Mouse (Mus musculus) spleen, postnatal 14 days (tissue): ENCODE measurements around the gene Egln2.
A peak's percentile ranks its signal among the peaks of the same experiment; 100 is the strongest.

ENCODE experiments used
- DNase-seq, 2 experiments: peaks; one replicate each; pipeline ENCODE4 v3.0.0; 2021 to 2022; ENCODE audit warnings: low spot score in 2 of 2

The Egln2 gene

GRCm38 (mm10) chr7:27177942-27178323 lies 11.3 kb upstream of the Egln2 start:
- DNase-seq, result no peak

GRCm38 (mm10) chr7:27174896-27175295 lies 8.3 kb upstream of the Egln2 start:
- DNase-seq, result no peak

GRCm38 (mm10) chr7:27174496-27174895 lies 7.9 kb upstream of the Egln2 start:
- no peak for DNase-seq

GRCm38 (mm10) chr7:27170981-27171380 lies 4.4 kb upstream of the Egln2 start:
- no peak for DNase-seq

- no peak for DNase-seq
Measured at GRCm38 (mm10) chr7:27168371-27168770, 1.8 kb upstream of the Egln2 start.

- DNase-seq, result no peak
Measured at GRCm38 (mm10) chr7:27167475-27168094, 983 bp upstream of the Egln2 start.

GRCm38 (mm10) chr7:27166229-27166613 lies 381 bp downstream of the Egln2 start:
- DNase-seq, result peak; percentile 70 to 77

- no peak for DNase-seq
Measured at GRCm38 (mm10) chr7:27165696-27166095, 906 bp downstream of the Egln2 start.

- DNase-seq, result no peak
Measured at GRCm38 (mm10) chr7:27165007-27165655, 1.5 kb downstream of the Egln2 start.

- DNase-seq, result no peak
Measured at GRCm38 (mm10) chr7:27164112-27164947, 2.3 kb downstream of the Egln2 start.

GRCm38 (mm10) chr7:27163450-27163805 lies 3.2 kb downstream of the Egln2 start:
- no peak for DNase-seq

GRCm38 (mm10) chr7:27162780-27163449 lies 3.7 kb downstream of the Egln2 start:
- DNase-seq, result no peak

- DNase-seq, result no peak
Measured at GRCm38 (mm10) chr7:27161744-27162143, 4.9 kb downstream of the Egln2 start.

- no peak for DNase-seq
Measured at GRCm38 (mm10) chr7:27160921-27161320, 5.7 kb downstream of the Egln2 start.

- DNase-seq, result peak; percentile 69 to 81
Measured at GRCm38 (mm10) chr7:27159882-27160281, 6.7 kb downstream of the Egln2 start.

- DNase-seq, result no peak
Measured at GRCm38 (mm10) chr7:27159256-27159655, 7.3 kb downstream of the Egln2 start.

- DNase-seq, result no peak
Measured at GRCm38 (mm10) chr7:27158171-27158570, 8.4 kb downstream of the Egln2 start.

- DNase-seq, result no peak
Measured at GRCm38 (mm10) chr7:27156005-27156404, 10.6 kb downstream of the Egln2 start.

GRCm38 (mm10) chr7:27153205-27153764 lies 13.3 kb downstream of the Egln2 start, which contains the start of gene Cyp2t4:
TSS of gene Cyp2t4 (plus strand) at chr7:27153714.
- no peak for DNase-seq

GRCm38 (mm10) chr7:27136410-27136996 lies 30.1 kb downstream of the Egln2 start:
- no peak for DNase-seq

- no peak for DNase-seq
Measured at GRCm38 (mm10) chr7:27133757-27134156, 32.8 kb downstream of the Egln2 start.

- DNase-seq, result no peak
Measured at GRCm38 (mm10) chr7:27133156-27133555, 33.4 kb downstream of the Egln2 start.
